Mouse (Mus musculus): ENCODE measurements around the gene Cdon. TPM values are rescaled to one million over a fixed set of nuclear protein-coding genes. Genes with fewer than 3 reads are reported as not detected.

Cdon gene
- 0.28 and 0.51 TPM in 2 replicates for polyA plus RNA-seq (2015; fragmentation: Nextera tagmentation; extraction: Ambion mirVana)

DNA sequence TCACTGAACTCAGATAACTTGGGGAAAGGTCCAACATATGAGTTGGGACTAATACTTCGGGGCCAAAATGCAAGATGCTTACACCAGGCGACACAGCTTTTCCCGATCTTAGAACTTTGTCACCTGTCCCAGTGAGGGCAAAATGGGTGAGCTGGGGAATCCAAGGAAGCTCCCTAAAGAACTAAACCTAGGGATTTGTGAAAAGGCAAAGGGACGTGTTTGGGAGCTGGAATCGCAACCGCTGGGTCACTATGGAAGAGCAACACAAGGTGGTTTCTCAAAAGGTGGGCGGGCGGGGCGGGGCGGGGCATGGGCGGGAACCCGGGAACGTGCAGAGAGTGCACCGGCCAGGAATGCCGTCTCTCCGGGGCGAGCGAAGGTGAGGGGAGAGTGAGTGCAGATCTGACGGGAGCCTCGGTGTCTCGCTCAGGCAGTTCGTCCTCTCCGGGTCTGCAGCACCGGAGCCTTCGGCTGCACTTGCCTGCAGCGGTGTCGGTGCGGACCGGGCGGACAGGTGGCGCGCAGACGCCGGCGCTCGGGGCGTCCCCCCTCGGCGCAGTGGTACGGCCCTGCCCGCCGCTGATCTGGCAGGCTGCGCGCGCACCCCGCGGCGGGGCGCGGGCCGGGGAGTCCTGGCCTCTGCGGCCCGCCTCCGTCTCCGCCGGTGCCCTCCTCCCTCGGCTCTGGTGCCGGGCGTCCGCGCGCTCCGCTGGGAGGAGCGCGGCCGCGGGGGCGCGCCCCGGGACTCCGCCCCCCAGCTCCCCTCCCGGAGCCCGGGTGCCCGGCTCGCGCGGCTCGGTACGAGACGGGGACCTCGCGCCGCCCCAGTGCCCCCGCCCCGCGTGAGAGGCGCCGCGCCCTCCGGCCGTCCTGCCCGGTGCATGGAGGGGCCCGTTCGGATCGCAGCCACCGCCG lies at the start of gene Cdon:
Gene Cdon (plus strand): TSS at position 324 of the 915 bp plus-strand sequence.
- no peaks in the 10 kb centered on the region for H3K9me3 ChIP-seq (replicated peaks)
- under 1% methylated on average over 69 of the region's 97 CpGs for WGBS (ENCODE audit: insufficient replicate concordance)
- peak within 1 kb of the TSS; percentile 86 for H3K4me2 ChIP-seq
- peak within 1 kb of the TSS; percentile 69 for H3K4me3 ChIP-seq (replicated peaks)
- no peak within 1 kb of the TSS for H3K27ac ChIP-seq (replicated peaks)
- H3K4me1 ChIP-seq (replicated peaks) = peaks cover 13% of the 10 kb centered on the region
- peaks cover 66% of the 10 kb centered on the region for H3K27me3 ChIP-seq
- peak within 1 kb of the TSS; percentile 58 for H3K9ac ChIP-seq
- peak; percentile 98 for ATAC-seq (ENCODE audit: insufficient read depth)
- H3K36me3 ChIP-seq (replicated peaks) = no peaks in the 10 kb centered on the region

DNA sequence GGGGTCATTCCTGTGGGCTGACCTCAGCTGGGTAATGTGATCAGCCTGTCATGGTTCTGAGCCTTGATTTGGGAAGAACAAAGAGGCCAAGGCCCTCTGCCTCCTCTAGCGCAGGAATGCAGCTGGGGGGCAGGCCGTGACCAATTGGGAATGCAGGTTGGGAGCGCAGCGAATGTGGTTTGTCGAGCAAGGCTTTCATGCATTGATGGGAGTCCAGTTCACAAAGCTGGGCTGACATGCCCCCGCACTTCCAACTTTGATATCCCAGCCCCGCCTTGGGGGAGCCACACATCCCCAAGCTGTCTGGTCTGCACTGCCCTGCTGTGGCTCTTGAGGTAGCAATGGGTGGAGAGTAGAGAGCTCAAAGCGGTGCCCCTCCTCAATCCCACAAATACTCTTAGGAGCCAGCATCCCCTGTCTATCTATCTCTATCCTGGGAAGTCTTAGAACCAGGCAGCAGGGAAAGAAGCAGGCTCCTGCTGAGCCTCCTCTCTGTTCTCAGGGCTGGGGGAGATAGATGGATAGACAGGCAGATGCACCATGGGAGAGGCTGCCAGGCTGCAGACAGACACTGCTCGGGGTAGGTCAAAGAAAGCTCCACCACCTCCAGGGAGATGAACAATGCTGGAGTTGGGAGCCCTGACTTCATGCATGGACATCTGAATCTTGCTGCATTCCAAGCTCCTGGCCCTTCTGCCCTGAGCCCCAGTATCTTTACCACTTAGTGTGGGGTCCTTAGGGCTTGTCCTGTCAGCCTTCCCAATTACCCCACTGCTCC lies 48.4 kb upstream of the Cdon start:
- no peak for ATAC-seq (ENCODE audit: insufficient read depth)
- Histone ChIP-seq H3K27me3 (no peaks in the 10 kb centered on the region), H3K4me2 (no peak overlapping the region), H3K9me3 (replicated peaks) (no peaks in the 10 kb centered on the region), H3K4me3 (replicated peaks) (no peak overlapping the region), H3K27ac (replicated peaks) (no peak overlapping the region), H3K9ac (no peak overlapping the region), H3K4me1 (replicated peaks) (no peaks in the 10 kb centered on the region), H3K36me3 (replicated peaks) (no peaks in the 10 kb centered on the region)
- WGBS (ENCODE audit: insufficient replicate concordance) = 46% methylated on average over 9 of the region's 9 CpGs

DNA sequence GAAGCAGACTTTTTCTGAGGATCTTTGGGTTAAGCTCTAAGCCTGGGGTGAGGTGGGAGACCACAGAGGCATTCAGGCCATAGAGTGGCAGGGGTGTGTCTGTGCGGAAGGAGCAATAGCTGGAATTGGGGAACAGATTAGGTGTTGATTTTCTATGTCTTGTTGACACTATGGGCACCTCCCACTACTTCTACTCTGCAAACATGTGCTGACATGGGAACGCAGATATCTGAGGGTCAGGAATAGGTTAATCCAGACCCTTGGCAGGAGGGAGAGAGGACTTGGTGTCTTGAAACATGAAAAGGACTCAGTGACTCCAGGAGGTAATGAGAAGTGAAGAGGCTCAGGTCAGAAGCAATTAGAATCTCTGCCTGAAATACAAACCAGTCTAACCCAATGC lies 43.0 kb upstream of the Cdon start:
- H3K36me3 ChIP-seq (replicated peaks) = no peaks in the 10 kb centered on the region
- no peak overlapping the region for H3K9ac ChIP-seq
- H3K4me3 ChIP-seq (replicated peaks) = no peak overlapping the region
- H3K4me1 ChIP-seq (replicated peaks) = no peaks in the 10 kb centered on the region
- no peak overlapping the region for H3K27ac ChIP-seq (replicated peaks)
- WGBS (ENCODE audit: insufficient replicate concordance) = 45% methylated on average over 2 of the region's 2 CpGs
- no peaks in the 10 kb centered on the region for H3K9me3 ChIP-seq (replicated peaks)
- H3K27me3 ChIP-seq = no peaks in the 10 kb centered on the region
- no peak overlapping the region for H3K4me2 ChIP-seq
- no peak for ATAC-seq (ENCODE audit: insufficient read depth)

DNA sequence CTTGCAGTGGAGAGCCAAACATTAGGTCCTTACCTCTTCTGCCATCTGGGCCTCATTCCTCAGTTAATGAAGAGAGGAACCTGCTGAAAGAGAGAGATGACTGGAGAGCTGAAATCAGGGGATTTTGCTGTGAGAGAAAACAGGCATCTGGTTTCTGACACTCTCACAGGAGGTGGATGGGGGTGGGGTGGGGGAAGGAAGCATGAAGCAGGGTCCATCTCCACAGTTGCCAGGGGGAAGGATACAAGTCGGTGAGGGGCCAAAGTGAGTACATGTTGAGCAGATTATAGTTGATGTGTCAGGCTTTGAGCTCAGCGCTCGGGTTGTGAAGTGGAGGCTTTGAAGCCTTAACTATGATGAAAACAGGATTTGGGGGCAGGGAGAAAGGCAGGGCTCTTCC lies 41.9 kb upstream of the Cdon start:
- no peak overlapping the region for H3K4me2 ChIP-seq
- no peaks in the 10 kb centered on the region for H3K4me1 ChIP-seq (replicated peaks)
- no peaks in the 10 kb centered on the region for H3K36me3 ChIP-seq (replicated peaks)
- H3K27me3 ChIP-seq = no peaks in the 10 kb centered on the region
- no peak for ATAC-seq (ENCODE audit: insufficient read depth)
- H3K9ac ChIP-seq = no peak overlapping the region
- no peaks in the 10 kb centered on the region for H3K9me3 ChIP-seq (replicated peaks)
- WGBS (ENCODE audit: insufficient replicate concordance) = 50% methylated on average over 3 of the region's 3 CpGs
- H3K27ac ChIP-seq (replicated peaks) = no peak overlapping the region
- H3K4me3 ChIP-seq (replicated peaks) = no peak overlapping the region

DNA sequence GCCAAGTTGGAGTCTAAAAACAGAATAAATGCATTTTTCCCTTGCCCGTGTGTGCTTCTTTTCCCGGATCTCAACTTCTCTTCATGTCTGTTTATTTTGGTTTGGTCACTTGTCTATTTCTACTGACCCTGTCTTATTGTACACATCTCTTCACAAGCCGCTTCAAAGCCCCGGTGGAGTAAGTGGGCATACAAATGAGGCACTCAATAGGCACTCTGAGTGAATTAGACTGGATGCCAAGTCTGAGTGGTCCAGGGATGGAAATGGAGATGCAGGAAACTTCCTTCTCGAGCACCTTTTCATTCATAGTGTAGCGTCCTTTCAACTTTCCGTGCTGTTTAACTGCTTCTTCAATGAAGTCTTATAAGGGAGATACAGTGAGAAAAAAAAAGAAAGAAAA lies 21.0 kb upstream of the Cdon start:
- ATAC-seq (ENCODE audit: insufficient read depth) = no peak
- no peaks in the 10 kb centered on the region for H3K4me1 ChIP-seq (replicated peaks)
- no peaks in the 10 kb centered on the region for H3K27me3 ChIP-seq
- H3K4me3 ChIP-seq (replicated peaks) = no peak overlapping the region
- WGBS (ENCODE audit: insufficient replicate concordance) = 55% methylated on average over 7 of the region's 7 CpGs
- H3K9ac ChIP-seq = no peak overlapping the region
- no peaks in the 10 kb centered on the region for H3K9me3 ChIP-seq (replicated peaks)
- no peak overlapping the region for H3K4me2 ChIP-seq
- H3K27ac ChIP-seq (replicated peaks) = no peak overlapping the region
- no peaks in the 10 kb centered on the region for H3K36me3 ChIP-seq (replicated peaks)

DNA sequence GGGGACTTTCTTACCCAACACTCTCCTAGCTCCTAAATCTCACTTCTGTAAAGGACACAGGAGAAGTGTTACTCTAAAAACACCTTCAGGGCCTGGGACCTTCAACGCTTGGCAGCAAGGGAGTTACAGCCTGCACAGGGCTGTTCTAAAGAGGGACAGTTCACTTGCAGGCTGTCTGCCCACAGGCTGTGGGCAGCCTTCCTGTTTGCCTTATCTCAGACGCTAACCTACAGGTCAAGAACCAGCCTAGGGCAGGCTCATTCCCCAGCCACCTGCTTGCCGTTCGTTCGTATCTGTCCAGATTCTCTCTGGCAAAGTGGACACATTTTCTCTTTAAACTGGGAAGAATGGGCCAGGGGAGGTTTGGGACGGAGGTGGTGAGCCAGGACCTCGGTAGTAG lies 20.5 kb upstream of the Cdon start:
- Histone ChIP-seq H3K4me2 (no peak overlapping the region), H3K27me3 (no peaks in the 10 kb centered on the region), H3K9ac (no peak overlapping the region), H3K4me1 (replicated peaks) (no peaks in the 10 kb centered on the region), H3K9me3 (replicated peaks) (no peaks in the 10 kb centered on the region), H3K27ac (replicated peaks) (no peak overlapping the region), H3K4me3 (replicated peaks) (no peak overlapping the region), H3K36me3 (replicated peaks) (no peaks in the 10 kb centered on the region)
- ATAC-seq (ENCODE audit: insufficient read depth) = no peak
- 2% methylated on average over 7 of the region's 7 CpGs for WGBS (ENCODE audit: insufficient replicate concordance)

DNA sequence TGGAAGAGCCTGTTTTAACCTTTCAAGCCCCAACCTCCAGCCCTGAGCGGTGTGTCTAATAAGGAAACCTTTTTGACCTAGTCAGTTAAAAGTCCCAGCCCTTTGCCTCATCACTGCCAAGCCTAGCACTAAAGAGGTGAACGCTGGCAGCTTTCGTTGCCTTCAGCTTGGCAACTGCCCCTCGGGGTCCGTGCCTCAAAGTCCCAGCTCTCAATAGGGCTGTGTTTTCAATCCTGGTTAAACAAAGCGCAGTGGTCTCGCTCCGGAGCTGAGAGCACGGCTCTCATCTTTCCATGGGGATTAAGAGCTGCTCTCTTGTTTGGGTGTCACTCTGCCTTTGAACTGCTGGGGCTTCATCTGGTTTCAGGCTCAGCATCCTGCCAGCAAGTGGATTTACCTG lies 20.1 kb upstream of the Cdon start:
- whole genome bisulfite sequencing (ENCODE audit: insufficient replicate concordance) = 9% methylated on average over 9 of the region's 9 CpGs
- Histone ChIP-seq H3K4me1 (replicated peaks) (no peaks in the 10 kb centered on the region), H3K9ac (no peak overlapping the region)

DNA sequence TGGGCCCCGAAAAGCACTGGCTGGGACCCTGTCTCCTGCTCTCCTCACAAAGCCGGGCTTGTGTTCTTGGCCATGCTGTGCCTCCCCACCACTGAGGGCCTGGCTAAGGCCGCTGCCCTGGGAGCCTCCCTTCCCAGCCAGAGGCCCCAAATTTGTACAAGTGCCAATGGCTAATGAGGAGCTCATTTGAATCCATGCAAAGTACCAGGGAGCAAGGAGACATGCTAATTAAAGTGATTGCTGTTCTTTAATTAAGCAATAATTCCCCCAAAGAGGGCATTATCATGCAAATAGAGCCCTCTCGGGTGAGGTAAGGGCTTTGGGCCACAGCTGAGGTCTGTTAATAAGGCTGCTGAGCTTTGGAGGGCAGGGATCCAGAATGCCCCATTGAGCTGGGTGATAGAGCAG lies 18.3 kb upstream of the Cdon start:
- Histone ChIP-seq H3K9ac (no peak overlapping the region), H3K9me3 (replicated peaks) (no peaks in the 10 kb centered on the region), H3K4me1 (replicated peaks) (no peaks in the 10 kb centered on the region), H3K27ac (replicated peaks) (no peak overlapping the region), H3K27me3 (no peaks in the 10 kb centered on the region), H3K4me3 (replicated peaks) (no peak overlapping the region), H3K36me3 (replicated peaks) (no peaks in the 10 kb centered on the region), H3K4me2 (no peak overlapping the region)
- no peak for ATAC-seq (ENCODE audit: insufficient read depth)
- 53% methylated on average over 4 of the region's 4 CpGs for WGBS (ENCODE audit: insufficient replicate concordance)

More for the DNA sequence above, 20.1 kb upstream of the Cdon start:
- Histone ChIP-seq H3K36me3 (replicated peaks) (no peaks in the 10 kb centered on the region), H3K4me3 (replicated peaks) (no peak overlapping the region), H3K9me3 (replicated peaks) (no peaks in the 10 kb centered on the region), H3K27me3 (no peaks in the 10 kb centered on the region), H3K27ac (replicated peaks) (no peak overlapping the region), H3K4me2 (no peak overlapping the region)
- ATAC-seq (ENCODE audit: insufficient read depth) = no peak

DNA sequence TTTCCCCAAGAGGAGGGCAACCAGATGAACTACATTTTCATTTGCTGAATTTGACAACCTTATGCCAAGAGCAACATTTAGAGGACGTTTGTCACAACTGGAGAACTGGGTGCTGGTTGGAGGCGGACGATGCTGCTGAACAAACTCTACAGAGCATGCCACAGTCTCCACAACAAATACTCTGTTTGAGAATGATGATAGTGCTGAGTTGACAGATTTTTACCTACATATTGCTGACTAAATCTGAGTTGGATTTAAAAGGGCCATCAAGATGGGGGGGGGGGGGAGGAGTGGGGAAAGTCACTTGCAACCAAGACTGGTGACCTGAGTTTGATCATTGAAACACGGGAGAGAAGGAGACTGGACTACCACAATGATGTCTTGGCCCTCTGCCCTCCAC lies 17.4 kb upstream of the Cdon start:
- H3K27me3 ChIP-seq = no peaks in the 10 kb centered on the region
- H3K9me3 ChIP-seq (replicated peaks) = no peaks in the 10 kb centered on the region
- no peaks in the 10 kb centered on the region for H3K36me3 ChIP-seq (replicated peaks)
- 48% methylated on average over 4 of the region's 4 CpGs for WGBS (ENCODE audit: insufficient replicate concordance)
- no peak overlapping the region for H3K27ac ChIP-seq (replicated peaks)
- no peak overlapping the region for H3K4me3 ChIP-seq (replicated peaks)
- no peak overlapping the region for H3K4me2 ChIP-seq
- no peaks in the 10 kb centered on the region for H3K4me1 ChIP-seq (replicated peaks)
- ATAC-seq (ENCODE audit: insufficient read depth) = no peak
- H3K9ac ChIP-seq = no peak overlapping the region

DNA sequence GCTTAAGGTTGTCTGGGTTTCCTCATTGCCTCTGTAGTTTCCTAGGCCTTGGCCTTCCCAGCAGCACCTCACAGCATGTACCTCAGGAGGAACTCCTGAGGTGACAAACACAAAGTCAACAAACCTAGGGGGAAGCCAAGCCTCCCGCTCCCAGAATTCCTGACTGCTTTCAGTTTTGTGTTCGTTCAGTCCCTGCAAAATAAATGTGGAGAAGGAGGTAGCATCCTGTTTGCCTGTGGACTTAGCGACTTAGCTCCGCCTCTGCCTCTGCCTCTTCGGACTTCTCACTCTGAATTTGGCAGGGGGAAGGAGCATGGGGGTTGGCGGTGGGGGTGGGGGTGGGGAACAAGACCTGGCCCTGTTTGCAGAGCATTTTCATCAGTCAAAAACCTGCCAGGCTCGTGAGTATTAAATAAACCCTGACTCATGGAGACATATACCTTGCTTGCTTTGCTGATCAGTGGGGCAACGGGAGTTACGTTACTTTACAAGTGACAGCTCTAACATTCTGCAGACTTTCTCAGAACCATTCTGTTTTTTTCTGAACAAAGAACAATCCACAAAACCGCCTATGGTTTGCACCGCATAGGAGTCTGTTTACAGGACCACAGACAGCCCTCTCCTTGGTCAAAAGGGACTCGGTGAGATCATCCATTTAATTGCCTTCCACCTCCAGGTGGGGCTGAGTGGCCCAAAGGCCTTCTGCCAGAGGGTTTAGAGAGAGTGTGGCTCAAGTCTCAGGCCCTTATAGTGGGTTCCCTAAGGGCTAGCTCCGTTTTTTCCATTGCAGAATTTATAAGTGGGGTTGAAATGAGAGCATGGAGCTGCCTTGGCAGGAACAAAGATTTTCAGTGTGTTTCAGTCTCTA lies 15.7 kb upstream of the Cdon start:
- Histone ChIP-seq H3K9ac (no peak overlapping the region), H3K27me3 (no peaks in the 10 kb centered on the region), H3K9me3 (replicated peaks) (no peaks in the 10 kb centered on the region), H3K27ac (replicated peaks) (no peak overlapping the region), H3K36me3 (replicated peaks) (no peaks in the 10 kb centered on the region), H3K4me1 (replicated peaks) (no peaks in the 10 kb centered on the region), H3K4me2 (peak overlapping the region; percentile 37; the same call in 1 of the 2 replicates), H3K4me3 (replicated peaks) (no peak overlapping the region; the same call in 1 of the 2 replicates)
- ATAC-seq (ENCODE audit: insufficient read depth) = no peak
- 23% methylated on average over 13 of the region's 13 CpGs for WGBS (ENCODE audit: insufficient replicate concordance)

Measured in liver, embryonic 15.5 days (tissue).